Mouse (Mus musculus) lung, adult 10 weeks (tissue): ENCODE data around the gene Gjb2. TPM values are rescaled to one million over a fixed set of nuclear protein-coding genes. Genes with fewer than 3 reads are reported as not detected.

Source experiments
- polyA plus RNA-seq: library from polyadenylated mRNA; stranded (reverse); fragments of 350-450 nt; fragmentation: Illumina TruSeq; extraction: RNeasy Lipid Tissue Mini Kit (QIAGEN cat#74804); gene quantifications from one replicate; pipeline ENCODE4 v1.2.3, GENCODE M21; 2014; ENCODE audit warnings: low read depth, low replicate concordance; ENCODE audit not compliant: insufficient read depth

Gene Gjb2
- polyA plus RNA-seq, result 2.3 TPM

GRCm38 (mm10) chr14:57104106-57105023, at the start of gene Gjb2:
Gene Gjb2, minus strand, starts transcription at chr14:57104702.

GRCm38 (mm10) chr14:57133161-57133661, 28.7 kb upstream of the Gjb2 start, which contains the start of gene Gjb6:
Gene Gjb6, minus strand, starts transcription at chr14:57133611.

GRCm38 (mm10) chr14:57115823-57116544, 11.5 kb upstream of the Gjb2 start, which contains the start of gene Gm4491:
Gene Gm4491, minus strand, starts transcription at chr14:57115883.

GRCm38 (mm10) chr14:57057563-57058321, 46.8 kb downstream of the Gjb2 start, which contains the start of gene Gja3:
Gene Gja3, minus strand, starts transcription at chr14:57058100.

Other genes starting within 250 kb of the Gjb2 start
- 18.0 TPM for gene Zmym2, start 218.0 kb downstream of the Gjb2 start, polyA plus RNA-seq
- gene Gja3, start 46.6 kb downstream of the Gjb2 start, polyA plus RNA-seq, result 0.11 TPM
- not detected for gene Gm4491, start 11.2 kb upstream of the Gjb2 start, polyA plus RNA-seq
- gene Gjb6, start 28.9 kb upstream of the Gjb2 start, polyA plus RNA-seq, result 8.0 TPM